Mouse (Mus musculus): ENCODE measurements at regions not wholly inside any gene's neighbourhood (a gene's known extent, or its start where the extent isn't known, plus 50 kb on each side); places are given as distances from the start of the nearest gene placed in this dataset.

DNA sequence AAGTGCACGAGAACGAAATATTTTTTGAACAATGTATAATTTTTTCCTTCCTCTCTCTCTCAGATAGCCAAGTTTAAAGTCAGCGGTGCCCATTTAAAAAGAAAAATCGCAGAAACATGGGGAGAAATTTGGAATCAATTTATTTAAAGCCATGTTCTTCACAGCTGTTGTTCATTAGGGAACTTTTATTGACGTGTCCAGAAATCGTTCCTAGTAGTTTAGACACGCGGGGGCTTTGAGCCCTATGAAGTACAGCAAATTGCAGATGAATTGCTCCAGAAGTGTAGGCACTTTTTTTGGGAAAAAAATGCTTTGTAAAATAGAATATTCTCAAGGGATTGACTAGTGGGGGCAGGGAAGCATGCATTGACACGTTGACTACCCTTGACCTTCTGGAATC is 182.8 kb downstream of the Rdh14 start:
- TF ChIP-seq CTCF (IDR thresholded peaks at IDR 0.05; ENCODE audit: low read depth, low read length) (no peak), POLR2A (IDR thresholded peaks at IDR 0.05; ENCODE audit: insufficient read depth, low read length) (no peak), EP300 (IDR thresholded peaks at IDR 0.05; ENCODE audit: insufficient read depth, low read depth, low read length) (no peak)
